Mouse (Mus musculus) MEL-GATA-1-ER (cell line): ENCODE measurements around the gene Gata1.
"Not testable (repeated sequence)": the region's sequence is repeated elsewhere in the genome, so short reads cannot be mapped to it uniquely, and the experiment has no call there.

Source experiments
- DNase-seq: peaks from one replicate; pipeline ENCODE4 v3.0.0-alpha.2; 2012; ENCODE audit warnings: low read depth; ENCODE audit errors: extremely low read depth

Gene Gata1

DNA sequence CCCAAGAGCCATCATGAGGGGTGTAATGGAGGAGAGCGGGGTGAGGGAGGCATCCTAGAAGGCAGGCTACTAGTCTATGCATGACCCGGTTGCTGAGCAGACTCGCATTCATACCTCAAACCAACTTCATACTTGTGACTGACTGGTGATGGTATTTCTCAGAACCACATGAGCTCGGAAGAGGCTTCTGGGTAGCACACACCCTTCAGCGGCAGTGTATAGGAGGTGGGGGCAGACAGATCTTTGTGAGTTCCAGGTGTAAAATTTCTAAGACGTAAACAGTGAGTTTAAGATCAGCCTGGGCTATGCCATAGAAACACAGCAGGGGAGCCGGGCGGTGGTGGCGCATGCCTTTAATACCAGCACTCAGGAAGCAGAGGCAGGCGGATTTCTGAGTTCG is at the start of gene Gata1:
TSS of gene Gata1 (minus strand) at position 180 of the 400 bp plus-strand sequence.
- DNase-seq = no peak

DNA sequence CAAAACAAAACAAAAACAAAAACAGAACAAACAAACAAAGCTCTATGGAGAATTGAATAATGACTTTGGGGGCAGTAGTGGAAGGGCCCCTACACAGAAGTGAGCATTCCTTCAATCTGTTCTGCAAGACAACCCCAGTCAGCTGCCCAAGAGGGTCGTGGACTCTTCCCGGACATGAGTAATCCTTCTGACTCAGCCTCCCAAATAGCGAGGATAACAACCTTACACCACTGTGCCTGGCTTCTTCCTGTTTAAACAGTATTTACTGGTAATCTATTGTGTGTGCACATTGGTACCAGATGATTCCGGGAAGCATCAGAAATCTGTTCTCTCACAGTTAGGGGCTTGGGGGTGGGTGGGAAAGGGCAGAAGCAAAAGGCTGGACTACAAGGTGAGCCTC is 48.9 kb upstream of the Gata1 start:
- no peak for DNase-seq

DNA sequence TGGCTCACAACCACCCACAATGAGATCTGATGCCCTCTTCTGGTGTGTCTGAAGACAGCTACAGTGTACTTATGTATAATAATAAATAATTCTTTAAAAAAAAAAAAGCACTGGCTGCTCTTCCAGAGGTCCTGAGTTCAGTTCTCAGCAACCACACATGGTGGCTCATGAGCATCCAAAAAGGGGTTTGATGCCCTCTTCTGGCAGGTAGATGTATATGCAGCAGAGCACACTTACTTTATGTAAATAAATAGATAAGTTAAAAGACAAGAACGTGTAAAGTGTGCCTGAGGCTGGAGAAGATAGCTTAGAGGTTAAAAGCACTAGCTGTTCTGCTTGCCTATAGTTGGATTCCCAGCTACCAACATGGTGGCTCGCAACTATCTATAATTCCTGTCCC is 46.9 kb upstream of the Gata1 start:
- no peak for DNase-seq

DNA sequence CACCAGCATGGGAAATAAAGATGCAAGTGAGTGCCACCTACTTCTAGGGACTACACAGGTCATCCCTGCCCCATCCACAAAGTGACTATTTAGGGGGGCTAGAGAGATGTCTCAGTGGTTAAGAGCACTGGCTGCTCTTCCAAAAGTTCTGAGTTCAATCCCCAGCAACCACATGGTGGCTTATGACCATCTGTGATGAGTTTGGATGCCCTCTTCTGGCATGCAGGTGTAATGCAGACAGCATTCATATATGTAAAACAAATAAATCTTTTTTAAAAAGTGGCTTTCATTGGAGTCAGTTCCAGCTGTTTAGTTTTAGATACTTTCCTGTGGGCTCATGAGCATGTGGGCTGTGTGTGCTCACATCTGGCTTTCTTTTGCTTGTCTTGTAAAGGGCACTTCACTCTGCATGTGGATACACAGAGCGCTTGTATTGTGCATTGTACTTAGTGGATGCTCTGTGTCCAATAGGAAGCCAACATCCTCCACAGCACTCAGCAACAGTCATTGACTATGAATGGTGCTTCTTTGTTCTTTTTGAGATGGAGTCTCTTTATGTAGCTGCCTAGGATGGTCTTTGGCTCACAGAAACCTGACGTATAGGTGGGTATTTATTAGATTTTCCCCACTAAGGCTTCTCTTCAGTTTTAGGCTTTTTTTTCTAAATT is 42.4 kb upstream of the Gata1 start:
- DNase-seq = peak; percentile 47

DNA sequence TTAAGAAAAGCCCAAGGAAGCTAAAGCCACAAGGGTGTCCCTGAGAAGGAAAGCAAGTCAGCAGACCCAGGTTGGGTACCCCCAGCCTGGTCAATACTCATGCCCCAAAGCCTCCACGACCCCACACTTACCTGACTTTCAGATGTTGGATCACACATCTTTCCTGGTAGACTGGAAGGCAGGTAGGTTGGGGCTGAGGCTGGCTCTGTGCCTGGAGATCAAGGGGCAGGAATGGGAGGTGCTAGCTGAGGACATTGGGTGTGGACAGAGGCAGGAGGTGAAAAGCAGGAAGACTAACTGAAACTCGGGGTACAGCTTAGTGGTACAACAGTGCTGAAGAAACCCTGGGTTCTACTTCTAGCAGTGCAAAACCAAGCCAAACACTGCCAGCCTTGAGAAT is 40.4 kb upstream of the Gata1 start, which contains the start of gene Glod5:
TSS of gene Glod5 (minus strand) at position 207 of the 400 bp plus-strand sequence.
- no peak for DNase-seq

DNA sequence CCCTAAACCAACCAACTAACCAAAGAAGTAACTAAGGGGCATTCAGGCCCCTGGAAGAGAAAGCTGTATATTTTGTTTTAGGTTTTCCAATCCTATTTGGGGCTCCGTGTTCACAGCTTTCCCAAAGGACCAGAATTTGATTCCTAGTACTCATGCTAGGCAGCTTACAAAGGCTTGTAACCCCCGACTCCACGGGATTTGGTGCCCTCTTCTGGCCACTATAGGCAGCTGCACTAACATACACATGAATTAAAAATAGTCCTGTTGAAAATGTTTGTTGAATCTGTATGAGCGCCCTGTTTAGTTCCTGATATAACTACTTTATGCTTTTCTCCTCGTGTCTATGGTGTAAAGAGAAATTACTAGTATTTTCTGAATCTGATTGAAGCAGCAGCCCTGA is 39.3 kb upstream of the Gata1 start:
- DNase-seq = peak; percentile 56

DNA sequence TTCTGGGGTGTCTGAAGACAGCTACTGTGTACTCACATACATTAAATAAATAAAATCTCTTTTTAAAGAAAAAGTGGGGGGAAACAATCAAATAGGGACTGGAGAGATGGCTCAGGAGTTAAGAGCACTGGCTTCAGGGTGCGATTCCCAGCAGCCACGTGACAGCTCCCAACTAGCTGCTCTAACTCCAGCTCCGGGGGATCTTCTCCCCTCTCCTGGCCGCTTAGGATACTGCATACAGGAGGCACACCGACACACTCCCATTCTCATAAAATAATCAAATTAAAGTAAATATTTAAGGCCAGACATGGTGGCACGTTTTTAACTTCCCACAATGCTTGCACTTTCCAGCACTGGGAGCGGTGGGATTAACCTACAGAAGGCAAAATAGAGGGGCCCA is 37.8 kb upstream of the Gata1 start:
- not testable (repeated sequence) for DNase-seq

DNA sequence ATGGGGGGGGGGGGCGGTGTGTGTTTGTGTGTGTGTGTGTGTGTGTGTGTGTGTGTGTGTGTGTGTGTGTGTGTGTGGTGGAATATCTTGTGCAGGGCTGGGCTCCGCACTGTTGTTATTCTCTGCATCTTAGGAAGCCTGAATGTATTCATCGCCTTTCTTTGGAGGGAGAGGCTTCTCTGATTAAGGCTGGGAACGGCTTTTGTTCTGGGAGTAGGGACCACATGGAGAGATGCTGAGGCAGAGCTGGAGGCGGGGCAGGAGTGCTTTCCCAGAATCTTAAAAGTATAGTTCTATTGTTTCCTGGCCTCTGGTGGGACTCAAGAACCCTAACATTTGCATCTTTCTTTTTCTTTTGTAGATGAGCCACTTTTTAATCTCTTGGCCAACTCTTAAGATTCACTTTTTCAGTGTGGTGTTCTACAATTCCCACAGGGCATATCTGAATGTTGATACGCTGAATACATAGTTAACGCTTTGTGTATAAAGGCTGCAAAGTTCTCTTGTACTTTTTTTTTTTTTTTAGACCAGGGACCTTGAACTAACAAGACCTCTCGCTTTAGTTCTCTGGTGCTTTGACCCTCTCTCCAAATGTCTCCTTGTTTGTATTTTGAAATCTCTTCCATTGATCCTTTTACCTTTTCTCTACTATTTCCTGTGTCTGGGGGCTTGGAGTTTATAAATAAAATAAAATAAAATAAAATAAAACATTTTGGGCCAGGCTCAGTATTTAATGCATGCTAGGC is 35.9 kb upstream of the Gata1 start:
- no peak for DNase-seq

DNA sequence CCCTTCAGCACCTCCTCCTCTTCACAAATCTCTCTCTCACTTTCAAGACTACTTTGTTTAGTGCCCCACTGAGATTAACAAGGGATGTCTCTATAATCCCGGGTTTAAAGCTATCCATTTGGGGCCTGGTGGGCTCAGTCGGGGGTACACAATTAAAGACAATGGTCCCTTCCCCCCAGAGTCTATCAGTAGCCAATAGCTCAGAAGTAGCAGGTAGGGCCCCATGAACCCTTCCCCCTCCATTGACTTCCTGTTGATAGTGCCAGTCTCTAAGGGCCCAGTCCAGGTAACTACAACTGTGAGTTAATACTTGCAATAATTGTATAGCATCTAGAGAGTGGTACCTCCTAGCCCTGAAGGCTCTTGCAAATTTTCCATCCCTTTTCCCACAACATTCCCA is 35.3 kb upstream of the Gata1 start:
- no peak for DNase-seq

DNA sequence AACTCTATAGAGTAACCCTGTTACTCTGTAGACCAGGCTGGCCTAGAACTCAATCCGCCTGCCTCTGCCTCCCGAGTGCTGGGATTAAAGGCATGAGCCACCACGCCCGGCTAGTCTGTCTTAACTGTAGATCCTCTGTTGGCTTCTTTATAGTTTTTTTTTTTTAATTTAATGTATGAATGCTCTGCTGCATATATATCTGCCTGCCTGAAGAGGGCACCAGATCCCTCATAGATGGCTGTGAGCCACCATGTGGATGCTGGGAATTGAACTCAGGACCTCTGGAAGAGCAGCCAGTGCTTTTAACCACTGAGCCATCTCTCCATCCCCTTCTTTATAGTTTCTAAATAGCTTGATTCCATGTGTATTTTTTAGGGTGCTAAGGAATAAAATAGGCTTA is 31.5 kb upstream of the Gata1 start:
- not testable (repeated sequence) for DNase-seq

DNA sequence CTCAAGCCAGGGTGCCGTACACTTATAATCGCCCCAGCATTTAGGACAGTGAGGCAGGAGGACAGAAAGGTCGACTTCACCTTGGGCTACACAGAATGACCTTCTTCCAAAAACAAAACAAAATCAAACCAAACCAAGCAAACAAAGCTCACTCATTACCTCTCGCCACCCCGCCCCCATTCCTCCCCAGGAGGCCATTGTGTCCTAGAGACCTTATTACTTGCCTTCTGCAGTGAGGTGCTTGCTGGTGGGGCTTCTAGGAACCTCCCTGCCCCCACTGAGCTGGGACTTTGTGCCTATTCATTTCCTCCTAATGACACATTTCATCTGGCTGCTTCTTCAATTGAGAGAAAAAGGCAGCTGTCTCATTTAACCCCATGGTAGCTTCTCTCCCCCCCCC is 30.7 kb upstream of the Gata1 start:
- no peak for DNase-seq

DNA sequence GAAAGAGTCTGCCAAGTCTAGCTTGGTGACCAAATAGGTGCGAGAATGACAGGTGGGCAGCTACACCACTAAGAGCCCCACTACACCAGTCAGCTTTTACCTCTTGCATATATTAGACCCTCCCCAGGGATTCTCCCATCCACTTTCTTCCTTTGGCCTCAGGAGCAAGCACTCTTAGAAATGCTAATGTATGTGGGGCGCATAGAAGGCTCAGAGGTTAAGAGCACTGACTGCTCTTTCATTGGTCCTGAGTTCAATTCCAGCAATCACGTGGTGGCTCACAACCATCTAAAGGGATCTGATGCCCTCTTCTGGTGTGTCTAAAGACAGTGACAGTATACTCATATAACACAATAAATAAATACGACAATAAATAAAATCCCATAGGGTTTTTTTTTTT is 25.1 kb upstream of the Gata1 start:
- no peak for DNase-seq

DNA sequence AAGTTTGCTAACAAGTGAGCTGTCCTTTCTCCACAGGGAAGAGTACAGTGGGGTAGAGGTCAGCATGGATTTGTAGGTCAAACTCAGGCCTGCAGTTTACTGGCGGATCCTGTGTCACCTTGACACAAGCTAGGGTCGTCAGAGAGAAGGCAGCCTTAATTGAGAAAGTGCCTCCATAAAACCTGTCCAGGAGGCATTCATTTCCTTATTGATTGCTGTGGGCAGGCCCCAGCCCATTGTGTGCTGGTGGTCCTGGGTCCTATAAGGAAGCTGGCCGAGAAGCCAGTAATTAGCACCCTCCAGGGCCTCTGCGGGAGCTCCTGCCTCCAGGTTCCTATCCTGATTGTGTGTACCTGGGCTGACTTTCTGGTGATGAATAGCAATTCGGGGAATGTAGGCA is 24.1 kb upstream of the Gata1 start:
- no peak for DNase-seq

DNA sequence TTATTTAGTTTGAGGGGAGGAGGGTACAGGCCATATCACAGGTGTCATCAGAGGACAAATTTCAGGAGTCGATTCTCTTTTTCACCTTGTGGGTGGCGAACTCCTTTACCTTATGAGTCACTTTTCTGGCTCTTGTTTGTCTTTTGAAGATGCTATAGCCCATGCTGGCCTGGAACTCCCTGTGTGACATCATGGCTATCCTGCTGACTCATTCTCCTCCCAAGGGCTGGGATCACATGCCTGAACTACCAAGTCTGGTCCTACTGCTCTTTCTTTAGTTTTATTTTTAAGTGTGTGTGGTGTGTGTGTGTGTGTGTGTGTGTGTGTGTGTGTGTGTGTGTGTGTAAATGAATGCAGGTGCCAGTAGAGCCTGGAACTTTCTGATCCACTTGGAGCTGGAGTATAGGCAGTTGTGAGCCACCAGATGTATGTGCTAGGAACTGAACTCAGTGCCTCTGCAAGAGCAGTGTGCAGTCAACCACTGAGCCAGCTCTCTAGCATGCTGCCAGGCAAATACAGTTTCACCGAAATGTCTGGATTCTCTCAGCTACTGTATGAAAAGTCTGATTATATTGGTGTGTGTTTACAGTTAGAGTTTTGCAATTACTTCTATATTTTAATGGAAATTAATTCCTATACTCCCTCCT is 22.8 kb upstream of the Gata1 start:
- DNase-seq = no peak

DNA sequence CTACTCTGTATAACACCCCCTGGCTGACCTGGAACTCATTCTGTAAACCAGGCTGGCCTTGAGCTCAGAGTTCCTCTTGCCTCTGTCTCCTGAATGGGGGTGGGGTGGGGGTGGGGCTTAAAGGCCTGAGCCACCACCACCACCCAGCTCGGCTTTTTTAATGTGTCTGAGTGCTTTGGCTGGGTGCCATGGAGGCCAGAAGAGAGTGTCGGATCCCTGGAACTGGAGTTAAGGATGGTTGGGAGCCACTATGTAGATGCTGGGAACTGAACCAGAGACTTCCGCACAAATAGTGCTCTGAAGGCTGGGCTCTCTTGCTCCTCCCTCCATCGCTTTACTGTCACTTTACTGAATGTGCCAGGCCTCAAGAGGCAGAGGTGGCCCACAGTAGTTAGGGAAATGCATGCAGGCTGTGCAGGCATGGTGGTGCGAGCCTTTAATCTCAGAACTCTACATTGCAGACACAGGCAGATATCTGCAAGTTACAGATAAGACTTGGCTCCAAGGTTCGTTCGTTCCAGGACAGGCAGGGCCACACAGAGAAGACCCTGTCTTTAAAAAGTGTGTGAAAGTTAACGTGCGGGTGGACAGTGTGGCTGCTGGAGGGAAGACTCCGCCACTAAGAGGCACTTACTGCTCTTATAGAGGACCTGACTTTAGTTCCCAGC is 15.3 kb upstream of the Gata1 start:
- peak; percentile 84 for DNase-seq

DNA sequence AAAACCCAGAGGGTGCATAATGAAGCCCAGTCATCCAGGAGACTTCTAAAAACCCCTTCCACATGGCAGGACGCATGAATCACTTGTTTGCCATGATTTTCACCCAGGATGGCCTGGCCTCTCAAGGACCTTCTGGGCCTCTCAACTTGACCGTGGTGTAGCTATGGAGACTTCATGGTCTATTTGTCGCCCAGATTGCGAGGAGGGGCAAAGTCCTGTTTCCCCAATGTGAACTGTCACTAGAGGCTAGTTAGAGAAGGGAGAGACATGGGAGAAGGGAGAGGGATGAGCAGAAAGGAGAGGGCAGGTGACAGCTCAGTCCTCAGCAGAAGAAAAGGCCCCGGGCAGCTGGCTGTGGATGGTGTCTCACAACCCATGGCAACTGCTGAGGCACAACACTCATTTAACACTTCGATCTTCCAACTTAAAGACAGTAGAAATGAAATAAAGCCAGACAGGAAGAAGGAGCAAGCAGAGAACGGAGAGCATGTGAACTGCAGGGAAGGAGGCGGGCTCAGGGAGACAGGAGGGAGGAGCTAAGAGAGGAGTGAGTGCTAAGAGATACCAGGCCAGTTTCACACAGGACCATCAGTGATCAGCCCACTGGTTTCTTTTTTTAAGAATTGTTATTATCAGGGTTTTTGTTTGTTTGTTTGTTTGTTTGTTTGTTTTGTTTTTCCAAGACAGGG is 14.7 kb upstream of the Gata1 start:
- DNase-seq = peak; percentile 67

DNA sequence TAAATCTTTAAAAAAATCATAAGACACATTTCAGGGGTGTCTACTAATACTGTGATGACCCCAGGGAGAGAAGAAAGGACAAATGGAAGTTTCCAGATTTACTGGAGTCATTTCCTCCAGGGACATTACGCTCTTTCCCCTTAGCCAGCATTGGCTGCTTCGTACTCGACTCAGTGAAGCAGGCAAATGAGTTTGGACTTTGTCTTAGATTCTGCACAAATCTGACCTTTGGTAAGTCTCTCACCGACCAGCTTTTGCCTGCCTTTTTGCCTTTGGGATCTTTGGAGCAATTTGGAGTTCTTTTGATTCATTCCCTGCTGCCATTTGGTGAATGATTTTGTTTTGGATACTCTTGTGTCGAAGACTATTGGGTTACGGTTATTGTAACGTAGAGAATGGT is 3.5 kb upstream of the Gata1 start:
- no peak for DNase-seq

DNA sequence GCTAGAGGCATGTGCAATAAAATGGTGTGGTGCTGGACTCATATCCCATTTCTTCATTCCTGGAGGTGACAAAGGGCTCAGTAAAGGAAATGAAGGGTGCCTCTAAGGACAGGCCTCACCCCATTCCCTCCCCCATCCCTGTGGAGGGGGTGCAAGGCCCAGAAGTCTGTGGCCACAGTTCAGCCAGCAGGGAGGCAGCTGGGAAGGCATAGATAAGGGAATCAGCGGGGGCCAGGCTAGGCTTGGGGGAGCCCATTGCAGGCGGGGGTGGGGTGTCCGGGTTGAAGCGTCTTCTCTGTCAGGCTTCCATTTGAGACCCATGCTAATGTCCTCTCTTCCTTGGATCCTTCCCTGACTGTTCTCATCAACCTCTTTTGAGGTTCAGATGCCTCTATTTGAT is 6.6 kb downstream of the Gata1 start:
- peak; percentile 91 for DNase-seq

DNA sequence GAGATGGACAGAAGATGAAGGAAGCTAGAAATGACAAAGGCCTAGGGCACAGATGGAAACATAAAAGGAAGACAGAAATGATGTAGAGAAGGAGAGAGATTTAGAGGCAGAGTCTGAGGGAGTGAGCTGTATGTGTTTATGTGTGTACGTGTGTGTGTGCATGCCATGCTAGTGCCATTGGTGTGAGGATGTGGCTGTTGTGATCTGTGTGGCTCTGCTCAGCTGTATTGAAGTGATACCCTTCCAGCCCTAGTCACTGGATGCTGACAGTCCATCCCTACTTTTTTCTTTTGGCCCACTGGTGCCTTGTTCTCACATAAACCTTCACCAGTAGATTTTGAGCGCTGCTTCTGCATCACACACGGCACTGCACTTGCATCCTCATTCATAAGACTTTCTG is 9.0 kb downstream of the Gata1 start:
- peak; percentile 44 for DNase-seq

DNA sequence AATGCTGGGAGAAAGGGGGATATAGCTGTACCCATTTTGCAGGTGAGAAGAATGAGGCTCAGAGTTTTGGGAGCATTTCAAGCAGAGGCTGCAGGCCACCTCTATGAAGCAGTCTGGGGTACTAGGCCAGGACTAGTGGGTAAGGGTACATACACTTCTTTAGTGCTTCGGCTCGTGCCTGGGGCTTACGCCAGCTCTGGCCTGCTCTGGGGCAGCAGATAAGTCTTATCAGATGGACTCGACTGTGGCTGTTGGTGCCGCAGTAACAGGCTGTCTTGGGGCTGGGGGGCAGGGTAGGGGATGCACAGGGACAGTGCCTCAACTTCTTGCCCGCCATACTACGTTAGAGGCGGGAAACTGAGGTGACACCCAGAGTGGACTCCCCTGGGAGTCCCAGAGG is 9.6 kb downstream of the Gata1 start:
- peak; percentile 80 for DNase-seq

DNA sequence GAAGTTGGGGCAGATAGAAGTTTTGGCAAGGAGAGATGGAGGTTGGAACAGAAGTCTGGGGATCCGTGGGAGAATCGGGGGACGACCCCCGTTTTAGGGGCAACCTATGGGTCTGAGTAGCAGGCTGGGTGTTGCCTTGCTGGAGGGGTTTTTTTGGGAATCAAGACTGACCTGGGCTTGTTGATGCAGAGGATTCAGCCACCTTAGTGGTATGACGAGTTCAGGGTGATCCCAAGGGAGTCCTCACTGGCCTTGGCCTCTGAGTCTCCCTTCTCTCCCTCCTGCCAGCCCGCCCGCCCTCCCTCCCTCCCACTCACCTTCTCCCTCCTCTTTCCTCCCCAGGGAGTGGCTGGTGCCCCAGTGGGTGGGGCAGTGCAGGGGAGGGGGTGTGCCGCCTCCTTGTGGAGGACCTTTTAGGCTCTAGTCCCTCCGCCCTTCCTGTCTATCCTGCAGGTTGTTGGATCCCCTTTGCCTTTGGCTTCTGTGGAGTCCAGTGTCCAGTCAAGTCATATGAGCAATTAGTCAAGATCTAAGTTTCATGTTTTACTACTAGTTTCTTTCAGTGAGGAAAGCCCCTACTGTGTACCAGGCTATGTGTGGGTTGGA is 10.2 kb downstream of the Gata1 start:
- DNase-seq = peak; percentile 90
